Mouse (Mus musculus): ENCODE measurements around the gene Taar8a. TPM values are rescaled to one million over a fixed set of nuclear protein-coding genes. Genes with fewer than 3 reads are reported as not detected.

Gene Taar8a
- total RNA-seq, 2 experiments from 2014 or later, result not detected

Other genes with a start within 250 kb of the Taar8a start
- gene Vnn3, start 225.0 kb upstream of the Taar8a start, total RNA-seq (2015), result not detected in 2 replicates
- 0.21 TPM in 1 of 2 replicates, not detected in the other for gene Vnn3, start 225.0 kb upstream of the Taar8a start, total RNA-seq (2017)
- gene Vnn1, start 181.8 kb upstream of the Taar8a start, total RNA-seq (2015), result 0.17 TPM in 1 of 2 replicates, not detected in the other
- gene Vnn1, start 181.8 kb upstream of the Taar8a start, total RNA-seq (2017), result 0.04 TPM in 1 of 2 replicates, not detected in the other
- not detected in 2 replicates for gene Taar1, start 156.1 kb upstream of the Taar8a start, total RNA-seq (2015)
- not detected in 2 replicates for gene Taar1, start 156.1 kb upstream of the Taar8a start, total RNA-seq (2017)
- not detected in 2 replicates for gene Taar2, start 137.9 kb upstream of the Taar8a start, total RNA-seq (2015)
- gene Taar2, start 137.9 kb upstream of the Taar8a start, total RNA-seq (2017), result not detected in 2 replicates
- gene Taar3, start 126.9 kb upstream of the Taar8a start, total RNA-seq (2015), result not detected in 2 replicates
- gene Taar3, start 126.9 kb upstream of the Taar8a start, total RNA-seq (2017), result not detected in 2 replicates
- gene Taar4, start 116.0 kb upstream of the Taar8a start, total RNA-seq (2015), result not detected in 2 replicates
- gene Taar4, start 116.0 kb upstream of the Taar8a start, total RNA-seq (2017), result not detected in 2 replicates
- gene Taar5, start 105.8 kb upstream of the Taar8a start, total RNA-seq (2015), result not detected in 2 replicates
- not detected in 2 replicates for gene Taar5, start 105.8 kb upstream of the Taar8a start, total RNA-seq (2017)
- gene Taar6, start 90.9 kb upstream of the Taar8a start, total RNA-seq (2015), result not detected in 2 replicates
- gene Taar6, start 90.9 kb upstream of the Taar8a start, total RNA-seq (2017), result not detected in 2 replicates
- not detected in 2 replicates for gene Taar7a, start 83.0 kb upstream of the Taar8a start, total RNA-seq (2015)
- gene Taar7a, start 83.0 kb upstream of the Taar8a start, total RNA-seq (2017), result not detected in 2 replicates
- not detected in 2 replicates for gene Taar7b, start 76.6 kb upstream of the Taar8a start, total RNA-seq (2015)
- not detected in 2 replicates for gene Taar7b, start 76.6 kb upstream of the Taar8a start, total RNA-seq (2017)
- not detected in 2 replicates for gene Taar7d, start 49.3 kb upstream of the Taar8a start, total RNA-seq (2015)
- gene Taar7d, start 49.3 kb upstream of the Taar8a start, total RNA-seq (2017), result not detected in 2 replicates
- not detected in 2 replicates for gene Taar7e, start 38.9 kb upstream of the Taar8a start, total RNA-seq (2015)
- not detected in 2 replicates for gene Taar7e, start 38.9 kb upstream of the Taar8a start, total RNA-seq (2017)
- gene Taar7f, start 27.0 kb upstream of the Taar8a start, total RNA-seq (2015), result not detected in 2 replicates
- gene Taar7f, start 27.0 kb upstream of the Taar8a start, total RNA-seq (2017), result not detected in 2 replicates
- gene Taar8b, start 15.8 kb downstream of the Taar8a start, total RNA-seq (2015), result not detected in 2 replicates
- gene Taar8b, start 15.8 kb downstream of the Taar8a start, total RNA-seq (2017), result not detected in 2 replicates
- not detected in 2 replicates for gene Taar8c, start 25.4 kb downstream of the Taar8a start, total RNA-seq (2015)
- not detected in 2 replicates for gene Taar8c, start 25.4 kb downstream of the Taar8a start, total RNA-seq (2017)
- gene Taar9, start 33.0 kb downstream of the Taar8a start, total RNA-seq (2015), result not detected in 2 replicates
- not detected in 2 replicates for gene Taar9, start 33.0 kb downstream of the Taar8a start, total RNA-seq (2017)
- gene Stx7, start 72.8 kb downstream of the Taar8a start, total RNA-seq (2015), result 53.4 and 64.1 TPM in 2 replicates
- gene Stx7, start 72.8 kb downstream of the Taar8a start, total RNA-seq (2017), result 47.2 and 55.5 TPM in 2 replicates
- not detected in 2 replicates for gene Moxd1, start 147.0 kb downstream of the Taar8a start, total RNA-seq (2015)
- gene Moxd1, start 147.0 kb downstream of the Taar8a start, total RNA-seq (2017), result not detected in 2 replicates

Data from megakaryocyte progenitor cell, adult 5-6 weeks (primary cell).